Mouse (Mus musculus) liver, embryonic 14.5 days (tissue): ENCODE results near the gene Socs7. TPM values are rescaled to one million over a fixed set of nuclear protein-coding genes. Genes with fewer than 3 reads are reported as not detected.
"Not testable (repeated sequence)": the region's sequence is repeated elsewhere in the genome, so short reads cannot be mapped to it uniquely, and the experiment has no call there.

ENCODE experiments used
- ATAC-seq: fragments of 200-750 bp; cut with Nextera tagmentation; 2 replicates; pipeline ENCODE4 v1.8.0; 2017; ENCODE audit warnings: moderate number of reproducible peaks, mild to moderate bottlenecking, moderate library complexity; ENCODE audit not compliant: insufficient read depth
- DNase-seq, 3 experiments: peaks; one replicate each; pipeline ENCODE4 v3.0.0-alpha.2; 2012 to 2013; ENCODE audit warnings: low read depth in 3 of 3, low spot score in 3 of 3
- H3K27ac ChIP-seq: fragments of 300-500 bp; sonication (generic); 2 replicates; pipeline ENCODE4 v1.5.1; 2014; ENCODE audit warnings: moderate library complexity, mild to moderate bottlenecking, control low read depth, inconsistent platforms
- H3K27me3 ChIP-seq: fragments of 300-500 bp; sonication (generic); 2 replicates; pipeline ENCODE4 v1.6.1; 2014; ENCODE audit warnings: mild to moderate bottlenecking, low read length, moderate library complexity; ENCODE audit not compliant: control insufficient read depth, insufficient read depth
- H3K36me3 ChIP-seq: fragments of 300-500 bp; sonication (generic); replicated peaks from 2 replicates; pipeline ENCODE4 v1.6.1; 2014; ENCODE audit warnings: low read depth; ENCODE audit not compliant: control insufficient read depth, insufficient read depth
- H3K4me1 ChIP-seq, 2 experiments: fragments of 200-500 bp in 1 of 2; fragments of 300-500 bp in 1 of 2; sonication (generic) in 1 of 2; replicated peaks; 2 replicates each; pipeline ENCODE4 v1.6.1; 2012 to 2014; ENCODE audit warnings: antibody characterized with exemption in 1 of 2, inconsistent platforms in 1 of 2, low read length in 1 of 2; ENCODE audit not compliant: control insufficient read depth in 2 of 2, insufficient read depth in 2 of 2
- H3K4me2 ChIP-seq: fragments of 300-500 bp; sonication (generic); 2 replicates; pipeline ENCODE4 v1.6.1; 2014; ENCODE audit warnings: low read depth, mild to moderate bottlenecking, control low read depth, moderate library complexity
- H3K4me3 ChIP-seq, 2 experiments: fragments of 200-500 bp in 1 of 2; fragments of 300-500 bp in 1 of 2; sonication (generic) in 1 of 2; 2 replicates each; pipeline ENCODE4 v1.5.1; 2012 to 2014; ENCODE audit warnings: low read depth in 2 of 2, low read length in 2 of 2, mild to moderate bottlenecking in 2 of 2, control low read depth in 1 of 2, inconsistent platforms in 1 of 2, moderate library complexity in 1 of 2; ENCODE audit not compliant: insufficient read depth in 1 of 2
- H3K9ac ChIP-seq: fragments of 300-500 bp; sonication (generic); replicated peaks from 2 replicates; pipeline ENCODE4 v1.6.1; 2014; ENCODE audit warnings: mild to moderate bottlenecking, control low read depth, moderate library complexity
- H3K9me3 ChIP-seq: fragments of 300-500 bp; sonication (generic); 2 replicates; pipeline ENCODE4 v1.6.1; 2016; ENCODE audit warnings: low read length, mixed read lengths; ENCODE audit not compliant: control insufficient read depth
- CTCF ChIP-seq: IDR thresholded peaks from 2 replicates; pipeline ENCODE4 v1.5.1; 2016; ENCODE audit warnings: antibody characterized with exemption, low read depth, control low read depth
- EP300 ChIP-seq: IDR thresholded peaks from 2 replicates; pipeline ENCODE4 v1.6.1; 2016; ENCODE audit warnings: antibody characterized with exemption, low read depth
- WGBS: fragments of 180-500 bp; shearing (Covaris S2); extraction: QIAGEN DNeasy Blood & Tissue Kit; methylation state at CpG from one replicate; pipeline ENCODE4 v1.1.7; 2014; ENCODE audit not compliant: insufficient replicate concordance; 5-methylcytosine and 5-hydroxymethylcytosine counted together
- polyA plus RNA-seq, 2 experiments: library from polyadenylated mRNA; depleted of rRNA in 1 of 2; stranded (reverse) in 1 of 2; unstranded in 1 of 2; fragments of >200 nt; fragmentation: Nextera tagmentation in 1 of 2; extraction: Ambion mirVana in 1 of 2; gene quantifications; 2 replicates each; pipeline versions ENCODE4 v1.2.1 to v1.2.3; 2012 to 2014

Socs7 gene
- polyA plus RNA-seq (2012; rRNA removed) (2.1 and 2.4 TPM in 2 replicates), polyA plus RNA-seq (2014; fragmentation: Nextera tagmentation; extraction: Ambion mirVana) (0.38 and 0.53 TPM in 2 replicates)

DNA sequence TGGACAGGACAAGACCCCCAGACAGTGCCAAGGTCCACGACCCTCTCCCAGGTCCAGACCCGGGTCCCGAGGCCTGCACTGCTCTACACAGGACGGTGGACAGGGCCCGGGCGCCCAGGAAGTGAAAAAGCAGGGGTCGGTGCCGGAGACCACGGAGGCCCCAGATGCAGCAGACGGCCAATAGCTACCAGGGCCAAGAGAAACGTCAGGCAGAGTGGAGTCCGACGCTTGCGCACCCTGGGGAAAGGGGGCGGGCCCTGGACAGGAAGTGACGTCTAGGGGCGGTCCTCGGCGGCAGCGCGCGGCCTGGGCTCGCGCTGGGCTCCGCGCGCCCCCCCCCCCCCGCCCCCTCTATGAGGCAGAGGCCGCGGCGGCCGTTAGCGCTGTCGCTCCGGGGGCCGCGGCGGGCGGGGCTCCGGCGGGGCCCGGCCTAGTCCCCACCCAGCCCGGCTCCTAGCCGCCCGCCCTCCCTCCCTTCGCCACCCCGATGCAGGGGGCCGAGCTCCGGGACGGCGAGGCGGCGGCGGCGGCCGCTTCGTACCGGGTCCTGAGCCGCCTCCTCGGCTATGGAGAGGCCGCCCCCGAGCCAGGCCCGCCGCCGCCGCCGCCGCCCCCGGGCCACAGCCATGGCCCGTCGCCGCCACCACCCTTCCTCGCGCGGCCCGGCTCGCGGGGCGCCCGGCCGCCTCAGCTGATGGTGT is at the start of gene Socs7:
TSS of gene Socs7 (plus strand) at position 604 of the 701 bp plus-strand sequence.
- Histone ChIP-seq H3K9me3 (no peaks in the 10 kb centered on the region), H3K4me2 (peak within 1 kb of the TSS; percentile 80), H3K36me3 (no peaks in the 10 kb centered on the region), H3K27ac (peak within 1 kb of the TSS; percentile 58), H3K27me3 (no peaks in the 10 kb centered on the region), H3K4me1 (peaks cover 18 to 22% of the 10 kb centered on the region in 2 experiments), H3K4me3 (peak within 1 kb of the TSS; percentile 61 to 98), H3K9ac (peak within 1 kb of the TSS; percentile 84)
- 1% methylated on average over 53 of the region's 81 CpGs for WGBS
- DNase-seq, result peak; percentile 78 to 82 (median 80)
- peak; percentile 93 for ATAC-seq
- no peak for TF ChIP-seq EP300
- TF ChIP-seq CTCF, result no peak

DNA sequence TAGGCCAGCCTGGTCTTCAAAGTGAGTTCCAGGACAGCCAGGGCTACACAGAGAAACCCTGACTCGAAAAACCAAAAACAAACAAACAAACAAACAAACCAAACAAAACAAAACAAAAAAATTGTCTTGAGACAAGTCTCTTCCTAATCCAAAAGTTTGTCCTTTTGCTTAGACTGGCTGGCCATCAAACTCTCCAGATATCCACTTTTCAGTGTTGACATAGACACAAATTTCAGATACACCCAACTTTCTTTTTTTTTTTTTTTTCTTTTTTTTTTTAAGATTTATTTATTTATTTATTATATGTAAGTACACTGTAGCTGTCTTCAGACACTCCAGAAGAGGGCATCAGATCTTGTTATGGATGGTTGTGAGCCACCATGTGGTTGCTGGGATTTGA is 49.5 kb upstream of the Socs7 start:
- Histone ChIP-seq H3K27me3 (peaks cover 17% of the 10 kb centered on the region), H3K4me1 (peaks cover 11 to 18% of the 10 kb centered on the region in 2 experiments)
- H3K9me3 ChIP-seq, H3K9ac ChIP-seq, H3K4me2 ChIP-seq, ATAC-seq, H3K27ac ChIP-seq, H3K4me3 ChIP-seq, DNase-seq, H3K36me3 ChIP-seq: not testable (repeated sequence)
- WGBS, result 44% methylated on average over 1 of the region's 1 CpGs

DNA sequence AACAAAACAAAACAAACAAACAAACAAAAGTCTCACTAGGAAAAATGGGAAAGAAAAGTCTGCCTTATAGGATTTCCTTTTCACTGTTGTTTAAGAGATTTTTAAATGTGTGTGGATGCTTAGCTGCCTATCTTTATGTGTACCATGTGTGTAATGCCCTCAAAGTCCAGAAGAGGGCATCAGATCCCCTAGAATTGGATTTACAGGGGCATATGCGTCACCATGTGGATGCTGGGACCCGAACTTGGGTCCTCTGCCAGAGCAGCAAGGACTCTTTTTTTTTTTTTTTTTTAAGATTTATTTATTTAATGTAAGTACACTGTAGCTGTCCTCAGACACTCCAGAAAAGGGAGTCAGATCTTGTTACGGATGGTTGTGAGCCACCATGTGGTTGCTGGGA is 48.2 kb upstream of the Socs7 start:
- DNase-seq, result no peak
- H3K27ac ChIP-seq, result no peak overlapping the region
- peaks cover 17% of the 10 kb centered on the region for H3K27me3 ChIP-seq
- no peak for TF ChIP-seq EP300
- TF ChIP-seq CTCF, result peak; percentile 46
- H3K4me1 ChIP-seq, result peaks cover 11 to 18% of the 10 kb centered on the region in 2 experiments
- H3K9me3 ChIP-seq, result no peaks in the 10 kb centered on the region
- H3K9ac ChIP-seq, result no peak overlapping the region
- WGBS, result 85% methylated on average over 3 of the region's 3 CpGs
- H3K4me2 ChIP-seq, result no peak overlapping the region
- no peak for ATAC-seq
- H3K4me3 ChIP-seq, result no peak overlapping the region
- H3K36me3 ChIP-seq, result peaks cover 3% of the 10 kb centered on the region

DNA sequence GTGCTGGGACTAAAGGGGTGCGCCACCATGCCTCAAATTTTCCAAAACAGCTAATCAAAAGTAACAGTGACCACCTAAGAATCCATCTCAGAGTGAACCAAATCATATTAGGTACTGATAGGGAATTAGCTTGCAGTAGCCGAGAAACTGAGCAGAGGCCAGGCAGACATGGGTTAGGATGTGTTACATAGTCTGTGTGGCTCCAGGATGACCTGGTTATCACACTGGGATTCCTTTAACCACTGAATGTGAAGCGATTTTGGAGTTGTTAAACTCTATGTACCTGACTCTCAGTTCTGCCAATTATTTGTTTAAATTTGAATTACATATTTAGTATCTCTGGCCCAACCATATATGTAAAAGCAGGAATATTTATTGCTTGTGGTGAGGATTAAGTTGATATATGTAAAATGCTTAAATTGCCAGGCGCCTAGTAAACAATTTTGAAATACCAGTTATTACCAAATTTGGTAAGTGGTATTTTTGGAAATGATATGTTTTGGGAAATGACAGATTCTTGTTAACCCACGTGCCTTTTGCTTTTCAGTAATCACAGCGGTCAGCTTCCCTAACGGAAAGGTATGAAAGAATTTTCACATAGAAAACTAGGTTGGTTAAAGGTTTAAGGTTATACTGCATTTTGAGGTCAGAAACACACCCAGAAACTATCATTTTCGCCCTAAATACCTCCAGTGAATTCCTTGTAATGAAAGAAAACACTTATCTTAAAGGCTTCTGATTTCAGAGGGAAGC is 47.4 kb upstream of the Socs7 start:
- H3K4me2 ChIP-seq, result peak overlapping the region; percentile 66
- 37% methylated on average over 8 of the region's 8 CpGs for WGBS
- peak overlapping the region; percentile 8 to 62; a peak in 3 of 4 replicates for H3K4me3 ChIP-seq
- ATAC-seq (peak; percentile 4; the same call in 1 of the 2 replicates), DNase-seq (no peak)
- H3K4me1 ChIP-seq, result peaks cover 11% of the 10 kb centered on the region in 2 experiments
- peak overlapping the region; percentile 62 for H3K27ac ChIP-seq
- H3K9ac ChIP-seq, result peak overlapping the region; percentile 62
- H3K27me3 ChIP-seq, result peaks cover 15% of the 10 kb centered on the region
- peaks cover 5% of the 10 kb centered on the region for H3K36me3 ChIP-seq
- TF ChIP-seq EP300, result no peak
- H3K9me3 ChIP-seq, result no peaks in the 10 kb centered on the region
